Mouse (Mus musculus): ENCODE data around the gene Tnrc6c.

DNA sequence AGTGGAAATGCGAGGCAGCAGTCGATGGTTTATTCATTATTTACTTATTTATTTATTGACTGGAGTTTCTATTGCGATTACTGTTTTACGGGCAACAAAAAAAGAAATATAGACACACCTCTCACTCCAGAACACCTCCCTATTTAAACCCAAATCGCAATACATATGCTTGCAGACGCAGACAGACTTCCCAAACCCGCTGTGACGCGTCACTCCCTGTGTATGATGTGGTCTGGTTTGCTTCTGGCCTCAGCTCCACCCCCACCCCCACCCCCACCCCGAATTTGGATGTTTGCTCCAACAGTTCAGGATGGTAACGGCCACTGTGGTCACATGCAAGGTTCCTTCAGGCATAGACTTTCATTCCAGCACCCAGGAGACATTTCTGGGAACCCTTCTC lies 15.3 kb upstream of the Tnrc6c start:
- TF ChIP-seq CTCF (IDR thresholded peaks at IDR 0.05; ENCODE audit: extremely low read depth, insufficient read length, insufficient replicate concordance, low read depth, low read length), result no peak
- no peak for TF ChIP-seq POLR2A (IDR thresholded peaks at IDR 0.05; ENCODE audit: low read depth, low read length)

All from small intestine, adult 2 months (tissue).